Comparison of ENCODE assay signal across 16 mouse cellular contexts in genomic region chr1:149323095-149323494, GRCm38 (mm10).
"Had no signal": no experiment of that assay in that cellular context is flagged by ENCODE, and none has a peak within 500 bp of the region (broad histone marks: within the 10 kb centered on the region; RNA-seq: fewer than 3 reads in every experiment).

No protein-coding gene starts in this region.

- H3K36me3 ChIP-seq: heart, embryonic 10.5 days; heart, embryonic 13.5 days; heart, embryonic 15.5 days; hindbrain, embryonic 10.5 days; hindbrain, embryonic 12.5 days; hindbrain, embryonic 13.5 days; hindbrain, embryonic 15.5 days; kidney, embryonic 15.5 days had no signal

- H3K4me2 ChIP-seq: heart, embryonic 11.5 days; heart, embryonic 13.5 days; heart, embryonic 15.5 days; hindbrain, embryonic 12.5 days; hindbrain, embryonic 13.5 days; hindbrain, embryonic 14.5 days; hindbrain, embryonic 15.5 days; kidney, embryonic 15.5 days had no signal

- H3K27me3 ChIP-seq: heart, embryonic 13.5 days; heart, embryonic 15.5 days; hindbrain, embryonic 12.5 days; hindbrain, embryonic 13.5 days; hindbrain, embryonic 15.5 days; kidney, embryonic 15.5 days had no signal

- ATAC-seq: hindbrain, embryonic 16.5 days; hindbrain, postnatal 0 days; inflammation-experienced regulatory T-cells, adult 6 months had no signal

- H3K4me1 ChIP-seq: heart, embryonic 10.5 days; heart, embryonic 13.5 days; heart, embryonic 15.5 days; hindbrain, embryonic 10.5 days; hindbrain, embryonic 12.5 days; hindbrain, embryonic 13.5 days; hindbrain, embryonic 15.5 days; kidney, embryonic 15.5 days had no signal

- H3K4me3 ChIP-seq: heart, embryonic 10.5 days; heart, embryonic 13.5 days; heart, embryonic 15.5 days; hindbrain, embryonic 10.5 days; hindbrain, embryonic 12.5 days; hindbrain, embryonic 13.5 days; hindbrain, embryonic 15.5 days; kidney, embryonic 15.5 days; layer of hippocampus, adult 2 months; left cerebral cortex, adult 2 months had no signal

- H3K27ac ChIP-seq: heart, embryonic 10.5 days; heart, embryonic 13.5 days; heart, embryonic 15.5 days; hindbrain, embryonic 10.5 days; hindbrain, embryonic 12.5 days; hindbrain, embryonic 13.5 days; hindbrain, embryonic 14.5 days; hindbrain, embryonic 15.5 days; hindbrain, postnatal 0 days; kidney, embryonic 15.5 days; kidney, postnatal 0 days; layer of hippocampus, adult 2 months; left cerebral cortex, adult 2 months had no signal

- H3K9me3 ChIP-seq: heart, embryonic 10.5 days; heart, embryonic 13.5 days; heart, embryonic 15.5 days; hindbrain, embryonic 10.5 days; hindbrain, embryonic 12.5 days; hindbrain, embryonic 13.5 days; hindbrain, embryonic 15.5 days; kidney, embryonic 15.5 days had no signal

- H3K9ac ChIP-seq: heart, embryonic 13.5 days; heart, embryonic 15.5 days; hindbrain, embryonic 12.5 days; hindbrain, embryonic 13.5 days; hindbrain, embryonic 14.5 days; hindbrain, embryonic 15.5 days; kidney, embryonic 15.5 days had no signal
